Mouse (Mus musculus): ENCODE results near the gene Klhl35.
"Not testable (repeated sequence)": the region's sequence is repeated elsewhere in the genome, so short reads cannot be mapped to it uniquely, and the experiment has no call there.

Klhl35 gene

DNA sequence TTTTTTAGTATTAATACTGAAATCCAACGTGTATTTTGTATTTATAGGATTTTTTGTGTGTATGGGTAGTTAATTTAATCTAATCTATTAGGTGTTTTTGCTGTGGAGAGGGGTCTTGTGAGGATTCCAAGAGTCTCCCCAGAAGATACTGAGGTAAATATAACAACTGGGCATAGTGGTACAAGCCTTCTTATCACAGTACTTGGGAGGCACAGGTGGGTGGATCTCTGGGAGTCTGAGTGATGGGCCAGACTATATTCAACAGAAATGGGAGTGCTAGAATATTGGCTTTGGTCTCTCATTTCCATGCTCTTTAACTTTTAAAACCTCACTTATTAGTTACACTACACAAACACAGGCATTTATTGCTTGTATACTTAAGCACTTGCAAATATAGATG lies 35.3 kb downstream of the Klhl35 start:
- no peak for DNase-seq

DNA sequence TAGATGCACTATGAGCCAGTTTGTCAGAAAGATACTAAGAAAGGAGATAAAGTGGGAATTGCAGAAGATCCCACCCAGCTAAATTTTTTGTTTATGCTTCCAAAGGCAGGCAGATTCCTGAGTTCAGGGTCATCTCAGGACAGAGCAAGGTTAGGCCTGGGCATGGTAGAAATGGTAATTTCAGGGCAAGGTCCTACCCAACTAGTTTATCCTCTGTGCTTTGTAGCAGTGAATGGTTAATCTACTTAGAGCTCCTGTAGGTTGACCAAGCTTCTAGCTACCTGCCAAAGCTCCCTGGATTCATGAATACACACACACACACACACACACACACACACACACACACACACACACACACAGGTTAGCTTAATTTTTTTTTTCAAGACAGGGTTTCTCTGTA lies 38.8 kb downstream of the Klhl35 start:
- peak; percentile 58 for DNase-seq

DNA sequence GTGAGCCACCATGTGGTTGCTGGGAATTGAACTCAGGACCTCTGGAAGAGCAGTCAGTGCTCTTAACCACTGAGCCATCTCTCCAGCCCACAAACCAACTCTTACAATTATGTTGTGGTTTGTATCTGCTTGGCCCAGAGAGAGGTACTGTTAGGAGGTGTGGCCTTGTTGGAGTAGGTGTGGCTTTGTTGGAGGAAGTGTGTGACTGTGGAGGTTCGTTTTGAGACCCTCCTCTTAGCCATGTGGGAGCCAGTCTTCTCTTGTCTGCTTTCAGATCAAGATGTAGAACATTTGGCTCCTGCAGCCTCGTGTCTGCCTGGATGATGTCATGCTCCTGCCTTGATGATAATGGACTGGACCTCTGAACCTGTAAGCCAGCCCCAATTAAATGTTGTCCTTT lies 42.4 kb downstream of the Klhl35 start:
- not testable (repeated sequence) for DNase-seq

DNA sequence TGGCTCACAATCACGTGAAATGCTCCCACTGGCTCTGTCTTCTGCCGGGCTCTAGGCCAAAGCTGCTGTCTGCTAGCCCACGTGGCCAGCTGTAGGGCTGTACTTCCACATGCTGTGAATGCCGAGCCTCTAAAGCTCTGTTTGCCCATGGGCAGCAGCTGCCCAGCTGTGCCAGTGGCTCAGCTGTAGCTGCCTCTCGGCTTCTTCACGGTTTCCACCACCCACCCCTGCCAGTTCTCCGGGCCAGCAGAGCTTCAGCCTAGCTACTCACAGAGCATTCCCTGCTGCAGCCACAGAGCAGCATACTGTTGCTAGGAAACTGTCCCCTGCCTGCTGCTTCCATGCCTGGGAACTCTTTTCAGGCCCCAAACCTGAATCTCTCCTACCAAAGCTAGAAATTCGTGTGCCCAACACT lies 44.3 kb downstream of the Klhl35 start:
- peak; percentile 55 for DNase-seq

DNA sequence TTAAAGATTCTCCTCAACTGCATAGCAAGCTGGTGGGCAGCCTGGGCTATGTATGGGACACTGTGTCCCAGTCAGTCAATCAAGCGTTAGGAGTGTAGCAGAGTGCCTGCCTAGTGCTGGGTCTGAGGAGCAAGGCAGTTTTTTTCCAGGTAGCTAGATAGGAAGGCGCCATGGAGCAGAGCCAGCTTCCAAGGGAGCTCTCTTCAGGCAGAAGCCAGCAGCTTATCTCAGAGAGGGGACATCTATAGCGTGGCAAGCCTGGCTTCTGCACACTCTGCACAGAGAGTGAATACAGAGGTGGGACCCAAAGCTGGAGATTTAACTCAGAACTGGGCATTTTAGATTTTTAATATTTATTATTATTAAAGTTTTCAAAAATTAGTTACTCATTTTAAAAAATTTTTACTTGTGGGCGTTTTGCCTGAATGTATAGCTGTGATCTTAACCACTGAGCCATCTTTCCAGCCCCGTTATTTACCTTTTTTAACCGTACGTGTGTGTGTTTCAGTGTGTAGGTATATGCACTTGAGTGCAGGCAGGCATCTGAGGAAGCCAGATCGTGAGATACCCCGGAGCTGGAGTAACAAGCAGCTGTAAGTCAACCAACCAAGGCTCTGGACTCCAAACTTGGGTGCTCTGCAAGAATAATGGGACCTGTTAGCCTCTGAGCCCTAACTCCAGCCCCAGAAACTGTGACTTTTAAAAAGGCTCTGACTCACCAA lies 50.4 kb downstream of the Klhl35 start:
- no peak for DNase-seq

DNA sequence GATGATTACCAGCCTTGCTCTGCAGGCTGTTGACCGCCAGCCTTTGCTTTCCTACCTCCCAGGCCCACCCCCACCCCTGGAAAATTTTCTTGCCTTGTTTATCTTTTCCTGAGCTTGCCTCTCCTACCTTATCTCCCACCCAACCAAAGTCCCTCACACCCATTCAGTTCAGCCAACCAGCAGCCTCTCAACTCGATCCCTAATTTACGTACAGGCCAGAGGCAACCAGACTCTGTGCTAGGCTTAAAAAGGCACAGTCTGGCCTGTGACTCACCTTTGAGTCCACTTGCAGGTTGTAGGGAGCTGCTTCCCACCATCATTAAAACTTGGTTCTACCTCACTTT lies 51.0 kb downstream of the Klhl35 start:
- DNase-seq: no peak

DNA sequence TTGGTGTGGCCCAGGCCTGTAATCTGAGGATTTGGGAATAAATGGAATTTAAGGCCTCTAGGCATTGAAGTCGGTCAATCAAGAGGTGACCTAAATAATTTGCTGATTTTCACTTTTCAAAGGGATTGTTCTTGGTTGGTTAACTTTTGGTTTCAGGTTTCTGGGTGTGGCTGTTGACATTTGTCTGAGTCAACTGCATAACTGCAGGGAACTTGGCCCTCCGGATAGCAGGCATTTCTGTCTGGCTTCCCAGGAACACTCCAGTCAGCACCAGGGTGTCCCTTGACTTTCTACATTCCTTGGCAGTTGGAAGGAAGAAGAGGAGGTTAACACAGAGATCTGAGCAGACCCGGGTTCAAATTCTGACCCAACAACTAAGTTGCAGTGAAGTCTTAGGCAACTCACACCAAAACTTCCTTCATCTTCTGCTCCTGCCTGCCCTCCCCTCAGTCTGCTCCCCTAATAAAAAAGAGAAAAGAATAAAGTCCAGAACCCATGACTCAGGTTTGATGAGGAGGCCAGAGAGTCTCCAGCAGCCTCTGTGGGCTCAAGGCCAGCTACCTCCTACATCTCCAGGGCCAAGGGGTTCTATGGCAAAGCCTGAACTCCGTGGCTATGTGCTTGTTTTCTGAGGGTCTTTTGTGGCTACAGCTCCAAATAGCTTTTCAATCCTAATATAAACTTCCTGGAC lies 53.3 kb downstream of the Klhl35 start:
- peak; percentile 38 for DNase-seq

DNA sequence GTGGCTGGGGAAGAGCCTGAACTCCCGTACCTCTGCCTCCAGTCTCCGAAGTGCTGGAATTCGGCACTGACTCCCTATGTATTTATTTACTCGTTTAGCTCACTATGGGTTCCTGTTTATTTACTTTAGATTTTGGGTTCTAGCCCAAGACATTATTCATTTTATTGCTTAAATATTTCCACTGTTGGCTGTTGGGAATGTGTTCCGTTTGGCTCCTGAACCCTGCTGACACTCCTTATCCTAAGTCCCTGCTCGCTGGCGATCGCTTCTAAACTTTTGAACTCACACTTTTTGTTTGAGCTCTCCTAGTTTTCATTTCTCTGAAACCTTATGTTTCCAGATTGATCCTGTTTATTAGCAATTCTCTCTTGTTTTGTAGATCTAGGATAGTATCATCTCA lies 57.3 kb downstream of the Klhl35 start:
- DNase-seq: no peak

Data from kidney, adult 9 months (tissue).